Mouse (Mus musculus): ENCODE measurements around the gene Best1. TPM values are rescaled to one million over a fixed set of nuclear protein-coding genes. Genes with fewer than 3 reads are reported as not detected.

The Best1 gene
- total RNA-seq, 2 experiments from 2014 or later, result 1.2 to 1.8 TPM

DNA sequence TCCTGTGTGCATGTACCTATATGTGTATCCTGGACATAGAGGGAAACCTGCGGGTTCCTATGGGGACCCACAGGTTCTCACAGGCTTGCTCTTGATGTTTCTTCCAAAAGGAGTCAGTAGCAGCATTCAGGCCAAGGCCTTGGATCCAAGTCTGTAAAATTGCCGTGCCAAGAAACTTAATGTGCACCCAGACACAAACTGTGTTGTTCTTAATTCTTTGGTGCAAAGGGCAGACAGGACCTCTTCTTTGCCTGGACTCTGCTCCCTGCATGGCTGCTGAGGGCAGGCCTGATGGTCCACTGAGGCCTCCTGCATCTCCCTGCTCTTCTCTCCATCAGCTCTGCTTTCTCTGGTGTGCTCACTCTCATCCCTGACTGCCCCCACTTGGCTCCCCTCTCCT is 28.3 kb upstream of the Best1 start:
- no peak for DNase-seq (ENCODE audit: extremely low spot score in 1 of 2, low spot score in 2 of 2)

GRCm38 (mm10) chr19:10025169-10025875 is 23.9 kb upstream of the Best1 start:
- DNase-seq (ENCODE audit: extremely low spot score in 1 of 2, low spot score in 2 of 2), result peak in 1 of 2 experiments; percentile 85
- intact Hi-C loops (cut with DNase I), result no loop called here

More for the DNA sequence above, 28.3 kb upstream of the Best1 start:
- intact Hi-C loops (cut with DNase I), result no loop called here

GRCm38 (mm10) chr19:10023304-10023758 is 21.9 kb upstream of the Best1 start:
- intact Hi-C loops (cut with DNase I), result loop anchor here (5.0 kb wide), 1 partner anchor 106 kb away; no protein-coding TSS in a partner anchor
- DNase-seq (ENCODE audit: extremely low spot score in 1 of 2, low spot score in 2 of 2), result no peak

DNA sequence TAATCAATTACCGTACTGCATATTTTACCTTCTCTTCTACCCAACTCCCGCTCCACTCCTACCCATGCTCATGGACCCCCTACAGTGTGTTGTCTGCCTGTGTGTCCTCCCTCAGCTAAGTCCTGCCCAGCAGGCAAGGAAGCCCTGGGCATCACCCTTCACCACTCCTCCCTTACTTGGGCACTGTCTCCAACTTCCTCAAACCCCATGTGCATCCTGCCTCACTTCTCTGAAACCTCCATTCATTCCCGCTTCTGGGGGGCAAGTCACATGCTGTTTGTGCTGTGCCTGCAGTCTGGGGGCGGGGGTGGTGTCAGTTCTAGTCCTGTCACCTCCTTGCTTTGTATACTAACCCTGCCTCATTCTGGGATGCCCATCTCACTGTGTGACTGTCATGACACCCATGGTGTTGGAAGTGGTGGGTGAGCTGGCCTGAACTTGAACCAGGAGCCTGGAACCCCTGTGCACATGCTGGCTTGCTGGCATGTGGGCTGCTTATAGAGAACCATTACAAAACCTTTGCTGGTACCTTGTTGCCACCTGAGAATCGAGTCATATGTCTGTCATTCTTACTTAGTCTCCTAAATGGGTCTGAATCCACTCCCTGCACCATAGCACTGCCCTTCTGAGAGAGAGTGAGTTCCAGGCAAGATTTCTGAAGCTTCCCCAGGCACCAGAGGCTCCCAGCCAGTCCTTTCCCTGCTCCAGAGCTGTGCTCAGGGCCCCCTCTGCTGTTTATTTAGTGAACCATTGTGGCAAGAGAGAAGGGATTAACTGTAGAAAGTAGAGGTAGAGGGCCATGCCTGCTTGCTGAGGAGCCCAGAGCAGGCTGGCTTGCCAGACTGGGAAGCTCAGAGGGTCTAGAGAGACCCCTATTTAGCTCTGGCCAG is 21.2 kb upstream of the Best1 start:
- peak; percentile 56 to 59 for DNase-seq (ENCODE audit: extremely low spot score in 1 of 2, low spot score in 2 of 2)
- intact Hi-C loops (cut with DNase I), result loop anchor here (5.0 kb wide), 1 partner anchor 105 kb away; no protein-coding TSS in a partner anchor

GRCm38 (mm10) chr19:10021981-10022380 is 20.5 kb upstream of the Best1 start:
- no peak for DNase-seq (ENCODE audit: extremely low spot score in 1 of 2, low spot score in 2 of 2)
- intact Hi-C loops (cut with DNase I), result loop anchor here (5.0 kb wide), 1 partner anchor 105 kb away; no protein-coding TSS in a partner anchor

DNA sequence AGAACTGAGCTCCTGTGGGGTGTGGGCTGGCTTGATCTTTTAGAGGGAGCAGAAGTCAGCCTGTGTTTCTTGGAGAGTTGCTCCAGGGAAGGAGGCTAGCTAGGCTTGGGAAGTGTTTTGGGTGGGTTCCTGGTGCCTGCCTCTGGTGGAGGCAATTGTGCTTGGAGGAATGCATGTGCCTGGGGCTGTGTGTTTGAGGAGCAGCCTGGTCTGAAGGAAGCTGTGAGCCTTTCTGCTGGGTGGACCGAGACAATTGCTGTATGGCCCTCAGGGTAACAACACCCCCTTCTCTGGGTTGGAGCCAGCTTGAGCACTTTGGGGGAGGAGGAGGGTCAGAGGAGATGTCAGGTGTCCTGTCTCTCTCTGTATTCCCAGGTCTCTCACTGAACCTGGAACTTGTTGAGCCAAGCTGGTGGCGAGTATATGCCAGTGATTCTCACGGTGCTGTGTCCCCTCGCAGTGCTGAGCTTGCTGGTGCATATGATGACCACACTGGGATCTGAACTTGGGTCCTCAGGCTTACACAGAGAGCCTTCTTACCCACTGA is 17.9 kb upstream of the Best1 start:
- DNase-seq (ENCODE audit: extremely low spot score in 1 of 2, low spot score in 2 of 2), result peak in 1 of 2 experiments; percentile 20

DNA sequence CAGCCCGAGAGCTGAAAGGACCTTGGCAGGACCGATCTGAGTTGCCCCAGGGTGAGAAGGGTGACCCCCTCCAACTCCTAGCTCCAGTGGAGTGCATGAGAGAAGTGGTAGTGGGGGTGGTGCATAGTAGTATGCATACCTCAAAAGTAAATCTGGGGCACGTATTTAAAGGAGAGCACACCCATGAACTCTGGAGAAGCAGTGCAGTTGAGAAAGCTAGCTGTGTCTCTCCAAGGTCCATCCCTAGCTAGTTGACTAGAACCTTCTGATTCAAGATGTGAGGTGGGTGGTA is 17.0 kb upstream of the Best1 start:
- intact Hi-C loops (cut with DNase I), result no loop called here
- no peak for DNase-seq (ENCODE audit: extremely low spot score in 1 of 2, low spot score in 2 of 2)

More for the DNA sequence above, 17.9 kb upstream of the Best1 start:
- intact Hi-C loops (cut with DNase I), result no loop called here

GRCm38 (mm10) chr19:10017637-10018526 is 16.4 kb upstream of the Best1 start:
- intact Hi-C loops (cut with DNase I), result no loop called here
- peak; percentile 73 to 94 for DNase-seq (ENCODE audit: extremely low spot score in 1 of 2, low spot score in 2 of 2)

GRCm38 (mm10) chr19:10016151-10016550 is 14.7 kb upstream of the Best1 start:
- intact Hi-C loops (cut with DNase I), result no loop called here

DNA sequence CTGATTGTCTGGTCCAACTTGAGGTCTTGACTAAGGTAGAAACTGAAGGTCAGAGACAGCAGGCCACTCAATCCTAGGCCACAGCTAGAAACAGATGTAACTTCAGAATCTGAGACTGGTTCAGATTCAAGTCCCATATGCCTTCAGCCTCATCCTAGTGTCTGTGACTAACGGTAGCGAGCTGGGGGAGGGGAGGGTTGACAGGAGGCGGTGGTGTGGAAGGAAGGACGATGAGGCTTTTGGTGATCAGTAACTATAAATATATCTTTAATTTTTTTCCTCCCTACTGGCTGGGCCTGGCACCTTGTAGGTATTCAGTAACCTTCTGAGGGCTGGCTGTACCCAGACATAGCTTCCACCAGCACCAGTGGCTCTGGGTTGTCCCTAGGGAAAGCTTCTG is 14.0 kb upstream of the Best1 start:
- intact Hi-C loops (cut with DNase I), result no loop called here
- DNase-seq (ENCODE audit: extremely low spot score in 1 of 2, low spot score in 2 of 2), result no peak

More at GRCm38 (mm10) chr19:10016151-10016550, 14.7 kb upstream of the Best1 start:
- DNase-seq (ENCODE audit: extremely low spot score in 1 of 2, low spot score in 2 of 2), result no peak

DNA sequence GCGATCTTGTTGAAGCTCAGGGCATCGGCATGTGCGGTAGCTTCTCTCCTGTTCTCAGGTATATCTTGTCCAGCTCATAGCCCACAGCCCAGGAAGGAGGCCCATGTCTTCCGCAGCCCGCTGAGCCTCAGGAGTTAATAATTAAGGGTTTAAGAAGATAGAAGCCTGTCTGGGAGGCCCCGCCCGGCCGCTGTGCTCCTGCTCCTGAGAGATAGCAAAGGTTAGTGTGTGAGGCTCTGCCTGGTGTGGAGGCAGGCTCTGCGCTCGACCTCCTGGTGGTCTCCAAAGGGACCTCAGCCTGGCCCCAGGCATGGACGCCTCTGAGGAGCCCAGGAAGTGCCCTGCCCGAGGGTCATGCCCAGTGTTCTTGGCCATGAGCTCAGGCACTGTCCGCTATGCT is 13.4 kb upstream of the Best1 start:
- DNase-seq (ENCODE audit: extremely low spot score in 1 of 2, low spot score in 2 of 2), result peak in 1 of 2 experiments; percentile 30
- intact Hi-C loops (cut with DNase I), result no loop called here

DNA sequence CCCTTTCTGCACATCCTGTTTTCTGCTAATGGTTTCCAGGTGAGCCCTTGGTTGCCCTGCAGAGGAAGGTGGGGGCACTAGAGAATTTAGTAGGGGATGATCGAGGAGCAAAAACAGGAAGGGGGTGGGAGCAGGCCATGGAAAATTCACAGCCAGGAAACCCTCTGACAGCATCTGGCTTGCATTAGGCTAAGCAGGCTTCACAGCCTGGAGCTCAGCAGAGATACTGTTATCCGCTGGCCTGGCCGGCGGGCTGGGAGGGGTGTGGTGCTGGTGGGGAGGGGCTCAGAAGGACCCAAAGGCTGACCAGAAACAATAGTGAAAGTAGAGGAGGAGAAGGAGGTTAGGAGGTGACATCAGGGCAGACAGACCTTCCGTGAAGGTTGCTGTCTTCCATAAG is 12.5 kb upstream of the Best1 start:
- peak in 1 of 2 experiments; percentile 70 for DNase-seq (ENCODE audit: extremely low spot score in 1 of 2, low spot score in 2 of 2)
- intact Hi-C loops (cut with DNase I), result no loop called here

- peak in 1 of 2 experiments; percentile 45 for DNase-seq (ENCODE audit: extremely low spot score in 1 of 2, low spot score in 2 of 2)
- intact Hi-C loops (cut with DNase I), result no loop called here
These were observed 11.9 kb upstream of the Best1 start for GRCm38 (mm10) chr19:10013348-10013747.

- DNase-seq (ENCODE audit: extremely low spot score in 1 of 2, low spot score in 2 of 2), result peak in 1 of 2 experiments; percentile 81
- intact Hi-C loops (cut with DNase I), result no loop called here
These were observed 11.4 kb upstream of the Best1 start for GRCm38 (mm10) chr19:10012827-10013278.

DNA sequence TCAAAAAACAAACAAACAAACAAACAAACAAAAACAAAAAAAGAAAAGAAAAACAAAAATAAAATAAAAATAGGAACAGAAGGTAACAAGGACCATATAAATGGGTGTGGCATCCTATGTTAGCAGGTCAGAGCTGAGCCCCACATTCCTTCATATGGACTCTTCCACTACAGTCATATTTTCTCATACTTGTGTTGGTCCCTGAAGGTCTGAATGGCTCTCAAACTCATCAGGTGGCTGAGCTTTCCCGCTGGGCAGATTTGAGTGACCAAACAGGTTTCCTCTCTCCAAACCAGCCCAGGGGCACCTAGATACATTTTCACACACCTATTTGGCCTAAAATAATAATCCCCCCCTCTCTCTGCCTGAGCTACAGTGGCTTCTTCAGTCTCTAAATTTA is 10.0 kb upstream of the Best1 start:
- no peak for DNase-seq (ENCODE audit: extremely low spot score in 1 of 2, low spot score in 2 of 2)
- intact Hi-C loops (cut with DNase I), result no loop called here

GRCm38 (mm10) chr19:10003696-10004095 is 2.3 kb upstream of the Best1 start:
- no peak for DNase-seq (ENCODE audit: extremely low spot score in 1 of 2, low spot score in 2 of 2)
- intact Hi-C loops (cut with DNase I), result loop anchor here (5.0 kb wide), 1 partner anchor 194 kb away; no protein-coding TSS in a partner anchor

DNA sequence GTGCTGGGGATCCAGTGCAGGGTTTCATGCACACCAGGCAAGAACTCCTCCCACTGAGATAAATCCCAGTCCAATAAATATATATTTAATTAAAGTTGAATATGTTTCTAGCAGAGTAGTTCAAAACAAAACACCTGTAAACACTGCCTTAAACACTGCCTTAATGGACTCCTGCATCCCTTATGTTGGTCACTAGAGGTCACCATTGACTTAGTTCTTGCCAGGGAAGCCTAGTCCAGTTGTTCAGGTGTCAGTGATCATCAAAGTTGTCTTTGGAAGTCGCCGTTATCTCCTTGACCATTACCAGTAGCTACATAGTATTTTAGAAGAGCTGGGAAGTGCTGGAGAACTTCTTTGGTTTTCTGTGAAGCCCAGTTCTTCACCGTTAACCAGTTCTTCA is 1.1 kb downstream of the Best1 start:
- intact Hi-C loops (cut with DNase I), result loop anchor here (2.0 to 5.0 kb wide), 2 partner anchors 34 to 197 kb away; no protein-coding TSS in a partner anchor
- DNase-seq (ENCODE audit: extremely low spot score in 1 of 2, low spot score in 2 of 2), result no peak

DNA sequence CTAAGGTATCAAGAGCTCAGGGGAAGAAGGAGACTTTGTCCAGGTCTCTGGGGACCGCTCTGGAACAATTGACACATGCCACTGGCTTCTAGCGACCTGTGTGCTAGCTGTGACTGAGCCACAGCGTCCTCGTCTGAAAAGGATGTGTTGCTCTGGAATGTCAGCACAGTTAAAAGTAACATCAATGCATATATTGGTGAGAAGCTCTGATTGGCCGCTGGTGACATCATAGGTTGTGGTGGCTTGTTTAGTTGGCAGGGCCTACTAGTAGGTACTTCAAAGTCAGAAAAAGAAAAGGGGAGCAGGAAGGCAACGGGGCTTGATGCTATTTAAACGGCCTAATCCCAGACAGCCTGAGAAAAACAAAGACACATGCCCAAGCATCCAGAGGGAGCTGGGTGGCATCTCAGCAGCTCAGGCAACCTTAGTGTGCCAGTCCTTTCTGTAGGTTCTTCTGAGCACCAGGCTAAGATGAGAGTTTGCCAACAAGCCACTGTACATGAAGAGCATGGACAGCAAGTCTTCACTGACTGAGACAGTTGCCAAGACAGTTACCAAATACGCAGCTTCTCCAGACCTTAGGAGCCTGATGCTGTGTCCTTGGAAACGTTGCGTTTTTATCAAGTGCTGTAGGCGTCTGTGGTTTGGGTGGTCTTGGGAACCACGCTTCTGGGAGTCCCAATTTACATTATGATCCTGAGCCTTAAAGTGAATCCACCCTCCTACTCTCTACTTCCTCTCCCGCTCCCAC is 2.5 kb downstream of the Best1 start:
- no peak for DNase-seq (ENCODE audit: extremely low spot score in 1 of 2, low spot score in 2 of 2)
- intact Hi-C loops (cut with DNase I), result no loop called here

All from left cerebral cortex, postnatal 10 days (tissue).